24 mouse cellular contexts compared by ENCODE assay signal in the genomic region with DNA sequence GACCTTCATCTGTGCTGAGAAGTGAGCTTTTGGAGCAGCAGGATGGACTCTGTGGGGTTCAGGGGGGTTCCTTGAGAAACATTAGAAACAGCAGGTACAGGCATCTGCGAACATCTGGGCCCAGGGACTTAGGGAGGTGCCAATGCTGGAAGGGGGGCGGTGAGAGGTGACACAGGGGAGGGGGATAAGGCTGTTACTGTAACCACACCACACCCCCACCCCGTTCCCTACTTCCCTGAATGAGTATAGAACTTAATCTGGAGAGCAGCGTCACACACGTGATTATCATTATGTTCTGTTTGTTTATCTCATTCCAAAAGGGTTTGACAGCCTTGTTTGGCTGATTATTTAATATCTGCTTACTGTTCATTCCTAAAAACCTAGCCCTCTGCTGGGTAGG.
DNase-seq lines count a peak whose midpoint lies in the region; ATAC-seq and TF ChIP-seq lines count a peak whose summit lies in the region.
"Had no signal": no experiment of that assay in that cellular context is flagged by ENCODE, and none has a peak within 500 bp of the region (broad histone marks: within the 10 kb centered on the region; RNA-seq: fewer than 3 reads in every experiment).

No protein-coding gene starts in this region.

- no peak overlapping the region for H3K4me2 ChIP-seq in liver, embryonic 11.5 days
- no peak overlapping the region for H3K4me2 ChIP-seq in liver, postnatal 0 days (ENCODE audit: low read depth, low read length)
- no peak overlapping the region for H3K4me2 ChIP-seq in liver, embryonic 13.5 days
- no peak overlapping the region for H3K4me2 ChIP-seq in heart, embryonic 12.5 days
- H3K4me2 ChIP-seq: embryonic facial prominence, embryonic 12.5 days; embryonic facial prominence, embryonic 15.5 days; hindbrain, embryonic 12.5 days; hindbrain, embryonic 15.5 days had no signal

- DNase-seq in liver, embryonic 11.5 days (ENCODE audit: low spot score): no peak
- DNase-seq in liver, postnatal 0 days: no peak
- peak; percentile 21 for DNase-seq in MEL (ENCODE audit: low read depth, low spot score)
- no peak for DNase-seq in liver, embryonic 13.5 days
- DNase-seq in thymus, postnatal 25 days: no peak
- DNase-seq: adrenal gland, adult 8-10 months; adrenal gland, postnatal 25 days; B cell, adult 2 months; cerebellum, adult 18-20 months; cerebellum, adult 9-10 months; cerebellum, postnatal 14 days; forebrain, postnatal 0 days; gastrocnemius, adult 2 months; gastrocnemius, postnatal 36 days; heart, adult 2 months had no signal

- H3K9me3 ChIP-seq in liver, embryonic 11.5 days (ENCODE audit: control insufficient read depth, low read length): no peaks in the 10 kb centered on the region; the same call in 1 of the 2 replicates
- no peaks in the 10 kb centered on the region for H3K9me3 ChIP-seq in liver, postnatal 0 days (ENCODE audit: low read length)
- H3K9me3 ChIP-seq in MEL (replicated peaks; ENCODE audit: insufficient read depth, low read length): no peaks in the 10 kb centered on the region
- no peaks in the 10 kb centered on the region for H3K9me3 ChIP-seq in liver, embryonic 13.5 days (replicated peaks)
- H3K9me3 ChIP-seq in heart, embryonic 12.5 days (replicated peaks): peaks cover 6% of the 10 kb centered on the region; the same call in 1 of the 2 replicates
- H3K9me3 ChIP-seq: embryonic facial prominence, embryonic 12.5 days; embryonic facial prominence, embryonic 15.5 days; heart, embryonic 10.5 days; hindbrain, embryonic 12.5 days; hindbrain, embryonic 15.5 days had no signal

- no peak overlapping the region for H3K9ac ChIP-seq in liver, embryonic 11.5 days (ENCODE audit: low read depth, low read length)
- no peak overlapping the region for H3K9ac ChIP-seq in liver, postnatal 0 days (replicated peaks)
- H3K9ac ChIP-seq in MEL (ENCODE audit: control insufficient read depth, low read depth, low read length, poor library complexity, severe bottlenecking): no peak overlapping the region
- H3K9ac ChIP-seq in liver, embryonic 13.5 days: no peak overlapping the region
- H3K9ac ChIP-seq in heart, embryonic 12.5 days: no peak overlapping the region
- H3K9ac ChIP-seq: embryonic facial prominence, embryonic 12.5 days; embryonic facial prominence, embryonic 15.5 days; forebrain, postnatal 0 days; hindbrain, embryonic 12.5 days; hindbrain, embryonic 15.5 days had no signal

- no peak for TF ChIP-seq POLR2A in MEL (IDR thresholded peaks at IDR 0.05; ENCODE audit: control insufficient read depth in 1 of 2, insufficient read depth in 1 of 2, low read depth in 1 of 2, low read length in 2 of 2, poor library complexity in 1 of 2)

- peaks cover 2% of the 10 kb centered on the region; the same call in 1 of the 2 replicates for H3K4me1 ChIP-seq in liver, embryonic 11.5 days (replicated peaks; ENCODE audit: control insufficient read depth, insufficient read depth, low read length)
- no peaks in the 10 kb centered on the region for H3K4me1 ChIP-seq in liver, postnatal 0 days (ENCODE audit: insufficient read depth)
- H3K4me1 ChIP-seq in MEL (ENCODE audit: control insufficient read depth in 1 of 2, insufficient read depth in 2 of 2, low read length in 2 of 2): peaks cover 0 to 9% of the 10 kb centered on the region in 2 experiments; a peak in 3 of 4 replicates
- 0 out of 2 replicates have a peak, but pooled peaks cover 7% of the 10 kb centered on the region for H3K4me1 ChIP-seq in liver, embryonic 13.5 days (replicated peaks)
- peaks cover 8% of the 10 kb centered on the region for H3K4me1 ChIP-seq in heart, embryonic 12.5 days (replicated peaks)
- H3K4me1 ChIP-seq: hindbrain, embryonic 15.5 days had no signal

- ATAC-seq in liver, embryonic 11.5 days (replicated peaks; ENCODE audit: low FRiP score): peak; percentile 51
- no peak for ATAC-seq in liver, postnatal 0 days
- peak; percentile 65; the same call in 1 of the 2 replicates for ATAC-seq in liver, embryonic 13.5 days (ENCODE audit: low read depth)
- ATAC-seq in megakaryocyte progenitor cell, adult 5-6 weeks (replicated peaks; ENCODE audit: poor library complexity): peak; percentile 44
- ATAC-seq in heart, embryonic 12.5 days (ENCODE audit: insufficient number of reproducible peaks, low FRiP score): no peak
- ATAC-seq: activated CD4-positive, CD25-positive, alpha-beta regulatory T cell, adult 4 months; forebrain, embryonic 14.5 days; forebrain, postnatal 0 days had no signal

- no peak overlapping the region for H3K27ac ChIP-seq in liver, embryonic 11.5 days (ENCODE audit: low read depth, low read length)
- no peak overlapping the region for H3K27ac ChIP-seq in liver, postnatal 0 days (ENCODE audit: low read depth)
- no peak overlapping the region for H3K27ac ChIP-seq in MEL (ENCODE audit: control insufficient read depth, low read depth, low read length)
- no peak overlapping the region for H3K27ac ChIP-seq in liver, embryonic 13.5 days
- H3K27ac ChIP-seq in heart, embryonic 12.5 days (ENCODE audit: poor library complexity, severe bottlenecking): no peak overlapping the region
- H3K27ac ChIP-seq: embryonic facial prominence, embryonic 12.5 days; embryonic facial prominence, embryonic 15.5 days; gastrocnemius, adult 2 months; heart, adult 2 months; heart, embryonic 10.5 days; hindbrain, embryonic 12.5 days; hindbrain, embryonic 15.5 days had no signal

- WGBS in liver, embryonic 11.5 days: 68% methylated on average over 5 of the region's 5 CpGs
- WGBS in liver, postnatal 0 days (ENCODE audit: insufficient replicate concordance): 55% methylated on average over 5 of the region's 5 CpGs
- WGBS in liver, embryonic 13.5 days (ENCODE audit: insufficient replicate concordance): 36% methylated on average over 5 of the region's 5 CpGs
- WGBS in heart, embryonic 12.5 days: 70% methylated on average over 5 of the region's 5 CpGs

- no peak for TF ChIP-seq EP300 in liver, postnatal 0 days (IDR thresholded peaks at IDR 0.05; ENCODE audit: low read depth)
- TF ChIP-seq EP300 in MEL (IDR thresholded peaks at IDR 0.05; ENCODE audit: low read depth in 1 of 2, low read length in 2 of 2): peak in 1 of 2 experiments; percentile 39; a peak in 1 of 4 replicates

- no peaks in the 10 kb centered on the region for H3K36me3 ChIP-seq in liver, embryonic 11.5 days (ENCODE audit: control insufficient read depth, insufficient read depth, low read length)
- 0 out of 2 replicates have a peak, but pooled peaks cover 2% of the 10 kb centered on the region for H3K36me3 ChIP-seq in liver, postnatal 0 days (replicated peaks; ENCODE audit: insufficient read depth, low read length)
- H3K36me3 ChIP-seq in MEL (ENCODE audit: control insufficient read depth in 1 of 2, insufficient read depth in 2 of 2, low read length in 2 of 2): no peaks in the 10 kb centered on the region
- no peaks in the 10 kb centered on the region; the same call in 1 of the 2 replicates for H3K36me3 ChIP-seq in liver, embryonic 13.5 days
- H3K36me3 ChIP-seq in heart, embryonic 12.5 days: peaks cover 5% of the 10 kb centered on the region; the same call in 1 of the 2 replicates
- H3K36me3 ChIP-seq: embryonic facial prominence, embryonic 15.5 days; hindbrain, embryonic 15.5 days had no signal

- TF ChIP-seq CTCF in liver, postnatal 0 days (IDR thresholded peaks at IDR 0.05; ENCODE audit: low read depth): no peak
- TF ChIP-seq CTCF in MEL (IDR thresholded peaks at IDR 0.05 in 2 of 3, conservative IDR thresholded peaks at IDR 0.05 in 1 of 3; ENCODE audit: control insufficient read depth in 1 of 3, insufficient read depth in 1 of 3, low read depth in 2 of 3, low read length in 3 of 3, poor library complexity in 1 of 3, severe bottlenecking in 1 of 3): no peak

- TF ChIP-seq RAD21 in MEL (IDR thresholded peaks at IDR 0.05; ENCODE audit: low read depth, low read length): no peak

- H3K4me3 ChIP-seq in liver, embryonic 11.5 days (ENCODE audit: low read depth, low read length): no peak overlapping the region
- no peak overlapping the region for H3K4me3 ChIP-seq in liver, postnatal 0 days (ENCODE audit: low read depth, low read length)
- no peak overlapping the region for H3K4me3 ChIP-seq in MEL (ENCODE audit: control insufficient read depth in 1 of 2, insufficient read depth in 1 of 2, low read depth in 2 of 2, low read length in 2 of 2)
- H3K4me3 ChIP-seq in liver, embryonic 13.5 days (replicated peaks): no peak overlapping the region
- H3K4me3 ChIP-seq in heart, embryonic 12.5 days: no peak overlapping the region
- H3K4me3 ChIP-seq: embryonic facial prominence, embryonic 12.5 days; embryonic facial prominence, embryonic 15.5 days; gastrocnemius, adult 2 months; heart, adult 2 months; heart, embryonic 10.5 days; hindbrain, embryonic 12.5 days; hindbrain, embryonic 15.5 days had no signal

- no peaks in the 10 kb centered on the region for H3K79me2 ChIP-seq in MEL (ENCODE audit: control insufficient read depth, insufficient read depth, low read length, poor library complexity)

- no peaks in the 10 kb centered on the region for H3K27me3 ChIP-seq in liver, embryonic 11.5 days (replicated peaks; ENCODE audit: control insufficient read depth, insufficient read depth, low read length)
- H3K27me3 ChIP-seq in liver, postnatal 0 days (ENCODE audit: insufficient read depth, low read length): no peaks in the 10 kb centered on the region
- H3K27me3 ChIP-seq in MEL (ENCODE audit: control insufficient read depth in 1 of 2, insufficient read depth in 2 of 2, low read length in 2 of 2): no peaks in the 10 kb centered on the region
- H3K27me3 ChIP-seq in liver, embryonic 13.5 days: no peaks in the 10 kb centered on the region
- no peaks in the 10 kb centered on the region for H3K27me3 ChIP-seq in heart, embryonic 12.5 days (replicated peaks)
- H3K27me3 ChIP-seq: embryonic facial prominence, embryonic 12.5 days; embryonic facial prominence, embryonic 15.5 days; hindbrain, embryonic 12.5 days; hindbrain, embryonic 15.5 days had no signal

TF ChIP-seq in MEL, 35 proteins besides CTCF, POLR2A, EP300 and RAD21 (continues in another document):
- TF ChIP-seq POLR2AphosphoS5 (IDR thresholded peaks at IDR 0.05; ENCODE audit: borderline replicate concordance, low read depth, low read length) (no peak), MAZ (IDR thresholded peaks at IDR 0.05; ENCODE audit: low read depth, low read length) (no peak), NELFE (IDR thresholded peaks at IDR 0.05; ENCODE audit: low read depth, low read length) (no peak), E2F4 (IDR thresholded peaks at IDR 0.05; ENCODE audit: borderline replicate concordance, low read depth, low read length) (no peak), GABPA (IDR thresholded peaks at IDR 0.05; ENCODE audit: low read depth, low read length) (no peak), BHLHE40 (IDR thresholded peaks at IDR 0.05; ENCODE audit: borderline replicate concordance, low read depth, low read length) (no peak; the same call in 1 of the 2 replicates), GATA1 (IDR thresholded peaks at IDR 0.05; ENCODE audit: low read depth, low read length) (no peak), MEF2A (IDR thresholded peaks at IDR 0.05; ENCODE audit: extremely low read depth, insufficient replicate concordance, low read depth, low read length, poor library complexity, severe bottlenecking) (no peak), RCOR1 (IDR thresholded peaks at IDR 0.05; ENCODE audit: low read depth, low read length) (no peak), ETS1 (IDR thresholded peaks at IDR 0.05; ENCODE audit: low read depth, low read length) (no peak), TBP (IDR thresholded peaks at IDR 0.05; ENCODE audit: low read depth, low read length) (no peak)

Comparison
In these comparisons a context has a peak if more than half of its experiments do, and no peak if none do; other contexts are left out.
1. ATAC-seq: peak in liver, embryonic 11.5 days (single experiment), liver, embryonic 13.5 days (single experiment) and megakaryocyte progenitor cell, adult 5-6 weeks (single experiment); none in liver, postnatal 0 days (single experiment) and heart, embryonic 12.5 days (single experiment).